Mouse (Mus musculus): Measurements from ENCODE around the gene Cgn. TPM values are rescaled to one million over a fixed set of nuclear protein-coding genes. Genes with fewer than 3 reads are reported as not detected.
A peak's percentile ranks its signal among the peaks of the same experiment; 100 is the strongest.

The Cgn gene
- total RNA-seq (2014; rRNA removed) (6.0 and 7.2 TPM in 2 replicates), polyA plus RNA-seq (2015; fragmentation: Nextera tagmentation; extraction: Ambion mirVana) (3.3 and 6.0 TPM in 2 replicates)

- ATAC-seq (peak; percentile 93), DNase-seq (peak; percentile 98)
- no peaks in the 10 kb centered on the region for H3K27me3 ChIP-seq (ENCODE audit: insufficient read depth, low read length)
- no peak for TF ChIP-seq CTCF (IDR thresholded peaks at IDR 0.05; ENCODE audit: low read depth)
- H3K4me3 ChIP-seq (ENCODE audit: low read depth, low read length) = peak within 1 kb of the TSS; percentile 44
- peak within 1 kb of the TSS; percentile 72 for H3K4me2 ChIP-seq (ENCODE audit: low read depth)
- H3K27ac ChIP-seq (ENCODE audit: low read depth, low read length) = peak within 1 kb of the TSS; percentile 87
- WGBS = under 1% methylated on average over 35 of the region's 35 CpGs
- H3K36me3 ChIP-seq (ENCODE audit: insufficient read depth) = no peaks in the 10 kb centered on the region
- peak within 1 kb of the TSS; percentile 63 for H3K9ac ChIP-seq
- no peaks in the 10 kb centered on the region for H3K9me3 ChIP-seq (ENCODE audit: low read length)
- H3K4me1 ChIP-seq (ENCODE audit: insufficient read depth) = no peaks in the 10 kb centered on the region; the same call in 1 of the 2 replicates
These were observed at the start of gene Cgn for GRCm38 (mm10) chr3:94786367-94786835. TSS of gene Cgn (minus strand) at chr3:94786492.

GRCm38 (mm10) chr3:94835396-94835795 lies 49.1 kb upstream of the Cgn start:
- 0 out of 2 replicates have a peak, but pooled peaks cover 3% of the 10 kb centered on the region for H3K9me3 ChIP-seq (ENCODE audit: low read length)
- H3K9ac ChIP-seq = no peak overlapping the region
- no peaks in the 10 kb centered on the region for H3K27me3 ChIP-seq (ENCODE audit: insufficient read depth, low read length)
- no peak overlapping the region for H3K4me3 ChIP-seq (ENCODE audit: low read depth, low read length)
- no peak overlapping the region for H3K4me2 ChIP-seq (ENCODE audit: low read depth)
- TF ChIP-seq CTCF (IDR thresholded peaks at IDR 0.05; ENCODE audit: low read depth) = no peak
- no peak overlapping the region for H3K27ac ChIP-seq (ENCODE audit: low read depth, low read length)
- no peaks in the 10 kb centered on the region for H3K4me1 ChIP-seq (ENCODE audit: insufficient read depth)
- H3K36me3 ChIP-seq (ENCODE audit: insufficient read depth) = no peaks in the 10 kb centered on the region
- WGBS = 81% methylated on average over 3 of the region's 3 CpGs
- no peak for DNase-seq
- no peak for ATAC-seq

- no peak overlapping the region for H3K4me3 ChIP-seq (ENCODE audit: low read depth, low read length)
- H3K27me3 ChIP-seq (ENCODE audit: insufficient read depth, low read length) = no peaks in the 10 kb centered on the region
- ATAC-seq (no peak), DNase-seq (no peak)
- no peak overlapping the region for H3K9ac ChIP-seq
- H3K27ac ChIP-seq (ENCODE audit: low read depth, low read length) = no peak overlapping the region
- no peak; the same call in 1 of the 2 replicates for TF ChIP-seq CTCF (IDR thresholded peaks at IDR 0.05; ENCODE audit: low read depth)
- H3K4me1 ChIP-seq (ENCODE audit: insufficient read depth) = no peaks in the 10 kb centered on the region
- no peaks in the 10 kb centered on the region for H3K36me3 ChIP-seq (ENCODE audit: insufficient read depth)
- 0 out of 2 replicates have a peak, but pooled peaks cover 3% of the 10 kb centered on the region for H3K9me3 ChIP-seq (ENCODE audit: low read length)
- H3K4me2 ChIP-seq (ENCODE audit: low read depth) = no peak overlapping the region
These were observed 47.1 kb upstream of the Cgn start for GRCm38 (mm10) chr3:94833358-94833757.

GRCm38 (mm10) chr3:94832701-94833100 lies 46.4 kb upstream of the Cgn start:
- Histone ChIP-seq H3K4me3 (ENCODE audit: low read depth, low read length) (no peak overlapping the region), H3K4me2 (ENCODE audit: low read depth) (no peak overlapping the region), H3K36me3 (ENCODE audit: insufficient read depth) (no peaks in the 10 kb centered on the region), H3K27ac (ENCODE audit: low read depth, low read length) (no peak overlapping the region), H3K9me3 (ENCODE audit: low read length) (0 out of 2 replicates have a peak, but pooled peaks cover 3% of the 10 kb centered on the region), H3K27me3 (ENCODE audit: insufficient read depth, low read length) (no peaks in the 10 kb centered on the region), H3K4me1 (ENCODE audit: insufficient read depth) (no peaks in the 10 kb centered on the region), H3K9ac (no peak overlapping the region)
- DNase-seq (no peak), ATAC-seq (no peak)
- no peak for TF ChIP-seq CTCF (IDR thresholded peaks at IDR 0.05; ENCODE audit: low read depth)
- 83% methylated on average over 5 of the region's 5 CpGs for WGBS

- Histone ChIP-seq H3K4me1 (ENCODE audit: insufficient read depth) (no peaks in the 10 kb centered on the region), H3K9ac (no peak overlapping the region), H3K9me3 (ENCODE audit: low read length) (0 out of 2 replicates have a peak, but pooled peaks cover 3% of the 10 kb centered on the region), H3K36me3 (ENCODE audit: insufficient read depth) (no peaks in the 10 kb centered on the region), H3K27me3 (ENCODE audit: insufficient read depth, low read length) (no peaks in the 10 kb centered on the region; the same call in 1 of the 2 replicates), H3K27ac (ENCODE audit: low read depth, low read length) (no peak overlapping the region), H3K4me2 (ENCODE audit: low read depth) (no peak overlapping the region), H3K4me3 (ENCODE audit: low read depth, low read length) (no peak overlapping the region)
- no peak for DNase-seq
- ATAC-seq = no peak
- WGBS = 15% methylated on average over 9 of the region's 9 CpGs
- no peak for TF ChIP-seq CTCF (IDR thresholded peaks at IDR 0.05; ENCODE audit: low read depth)
These were observed 45.8 kb upstream of the Cgn start for GRCm38 (mm10) chr3:94832100-94832499.

- no peaks in the 10 kb centered on the region; the same call in 1 of the 2 replicates for H3K27me3 ChIP-seq (ENCODE audit: insufficient read depth, low read length)
- WGBS = 81% methylated on average over 3 of the region's 3 CpGs
- H3K9me3 ChIP-seq (ENCODE audit: low read length) = no peaks in the 10 kb centered on the region
- TF ChIP-seq CTCF (IDR thresholded peaks at IDR 0.05; ENCODE audit: low read depth) = no peak
- ATAC-seq (no peak), DNase-seq (no peak)
- H3K4me3 ChIP-seq (ENCODE audit: low read depth, low read length) = no peak overlapping the region
- H3K27ac ChIP-seq (ENCODE audit: low read depth, low read length) = no peak overlapping the region
- no peak overlapping the region for H3K4me2 ChIP-seq (ENCODE audit: low read depth)
- H3K9ac ChIP-seq = no peak overlapping the region
- no peaks in the 10 kb centered on the region for H3K36me3 ChIP-seq (ENCODE audit: insufficient read depth)
- no peaks in the 10 kb centered on the region for H3K4me1 ChIP-seq (ENCODE audit: insufficient read depth)
These were observed 37.8 kb upstream of the Cgn start for GRCm38 (mm10) chr3:94824110-94824509.

GRCm38 (mm10) chr3:94822082-94822481 lies 35.8 kb upstream of the Cgn start:
- peak overlapping the region; percentile 70 for H3K9ac ChIP-seq
- TF ChIP-seq CTCF (IDR thresholded peaks at IDR 0.05; ENCODE audit: low read depth) = no peak
- peak overlapping the region; percentile 83 for H3K4me2 ChIP-seq (ENCODE audit: low read depth)
- no peaks in the 10 kb centered on the region for H3K36me3 ChIP-seq (ENCODE audit: insufficient read depth)
- H3K4me3 ChIP-seq (ENCODE audit: low read depth, low read length) = peak overlapping the region; percentile 61
- 46% methylated on average over 4 of the region's 4 CpGs for WGBS
- H3K27me3 ChIP-seq (ENCODE audit: insufficient read depth, low read length) = no peaks in the 10 kb centered on the region
- DNase-seq (no peak), ATAC-seq (peak; percentile 52)
- no peaks in the 10 kb centered on the region for H3K4me1 ChIP-seq (ENCODE audit: insufficient read depth)
- peak overlapping the region; percentile 91 for H3K27ac ChIP-seq (ENCODE audit: low read depth, low read length)
- H3K9me3 ChIP-seq (ENCODE audit: low read length) = no peaks in the 10 kb centered on the region

Data from forebrain, postnatal 0 days (tissue).